Mouse (Mus musculus) lung, embryonic 14.5 days (tissue): ENCODE measurements around the gene Nsg1. TPM values are rescaled to one million over a fixed set of nuclear protein-coding genes. Genes with fewer than 3 reads are reported as not detected.

Experiments used
- ATAC-seq: fragments of 200-750 bp; cut with Nextera tagmentation; 2 replicates; pipeline ENCODE4 v1.8.0; 2017; ENCODE audit warnings: mild to moderate bottlenecking, moderate TSS enrichment, moderate library complexity; ENCODE audit not compliant: insufficient read depth
- DNase-seq: peaks from one replicate; pipeline ENCODE4 v3.0.0-alpha.2; 2015
- H3K27ac ChIP-seq: fragments of 300-500 bp; sonication (generic); 2 replicates; pipeline ENCODE4 v1.5.1; 2014; ENCODE audit warnings: low read depth, mild to moderate bottlenecking, moderate library complexity
- H3K27me3 ChIP-seq: fragments of 300-500 bp; sonication (generic); 2 replicates; pipeline ENCODE4 v1.6.1; 2014; ENCODE audit warnings: low read length, control low read depth; ENCODE audit not compliant: insufficient read depth
- H3K36me3 ChIP-seq: fragments of 300-500 bp; sonication (generic); 2 replicates; pipeline ENCODE4 v1.6.1; 2014; ENCODE audit warnings: control low read depth; ENCODE audit not compliant: insufficient read depth
- H3K4me1 ChIP-seq: fragments of 300-500 bp; sonication (generic); 2 replicates; pipeline ENCODE4 v1.6.1; 2014; ENCODE audit warnings: antibody characterized with exemption, control low read depth; ENCODE audit not compliant: insufficient read depth
- H3K4me2 ChIP-seq: fragments of 300-500 bp; sonication (generic); 2 replicates; pipeline ENCODE4 v1.6.1; 2014; ENCODE audit warnings: mild to moderate bottlenecking
- H3K4me3 ChIP-seq: fragments of 300-500 bp; sonication (generic); 2 replicates; pipeline ENCODE4 v1.5.1; 2014; ENCODE audit warnings: low read depth, low read length
- H3K9ac ChIP-seq: fragments of 300-500 bp; sonication (generic); 2 replicates; pipeline ENCODE4 v1.6.1; 2014
- H3K9me3 ChIP-seq: fragments of 300-500 bp; sonication (generic); 2 replicates; pipeline ENCODE4 v1.6.1; 2016; ENCODE audit warnings: low read depth, low read length, control low read depth
- CTCF ChIP-seq: IDR thresholded peaks from 2 replicates; pipeline ENCODE4 v1.5.1; 2016; ENCODE audit warnings: antibody characterized with exemption, low read depth
- WGBS: fragments of 180-500 bp; shearing (Covaris S2); extraction: QIAGEN DNeasy Blood & Tissue Kit; methylation state at CpG from one replicate; pipeline ENCODE4 v1.1.7; 2014; 5-methylcytosine and 5-hydroxymethylcytosine counted together
- polyA plus RNA-seq: library from polyadenylated mRNA; unstranded; fragments of >200 nt; fragmentation: Nextera tagmentation; extraction: Ambion mirVana; gene quantifications from 2 replicates; pipeline ENCODE4 v1.2.1, GENCODE M21; 2014

The Nsg1 gene
- polyA plus RNA-seq, 1 experiment from 2014 or later, result 18.2 TPM

DNA sequence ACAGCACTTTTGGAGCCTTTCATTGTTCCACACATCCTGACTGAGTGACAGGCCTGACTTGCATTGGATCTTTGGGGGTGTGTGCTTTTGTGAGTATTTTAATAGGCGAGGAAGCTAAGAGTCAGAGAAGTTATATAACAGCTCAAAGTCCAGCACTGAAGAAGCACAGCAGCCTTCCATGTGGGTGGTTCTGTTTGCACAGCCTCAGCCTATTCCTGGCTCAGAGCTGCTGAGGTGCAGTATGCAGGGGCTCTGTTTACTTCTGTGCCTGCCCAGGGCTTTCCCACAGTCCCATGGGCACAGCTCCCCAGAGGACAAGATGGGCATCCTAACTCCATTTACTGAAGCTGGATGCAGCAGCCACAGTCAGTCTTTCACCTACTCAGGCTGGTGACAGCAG, 42.7 kb downstream of the Nsg1 start:
- H3K27ac ChIP-seq, result no peak overlapping the region
- 88% methylated on average over 1 of the region's 1 CpGs for WGBS
- TF ChIP-seq CTCF, result no peak
- no peak overlapping the region for H3K4me2 ChIP-seq
- H3K9ac ChIP-seq, result no peak overlapping the region
- no peaks in the 10 kb centered on the region for H3K27me3 ChIP-seq
- no peak for DNase-seq
- H3K9me3 ChIP-seq, result no peaks in the 10 kb centered on the region
- no peaks in the 10 kb centered on the region for H3K4me1 ChIP-seq
- no peak overlapping the region for H3K4me3 ChIP-seq
- H3K36me3 ChIP-seq, result peaks cover 24% of the 10 kb centered on the region
- ATAC-seq, result no peak

DNA sequence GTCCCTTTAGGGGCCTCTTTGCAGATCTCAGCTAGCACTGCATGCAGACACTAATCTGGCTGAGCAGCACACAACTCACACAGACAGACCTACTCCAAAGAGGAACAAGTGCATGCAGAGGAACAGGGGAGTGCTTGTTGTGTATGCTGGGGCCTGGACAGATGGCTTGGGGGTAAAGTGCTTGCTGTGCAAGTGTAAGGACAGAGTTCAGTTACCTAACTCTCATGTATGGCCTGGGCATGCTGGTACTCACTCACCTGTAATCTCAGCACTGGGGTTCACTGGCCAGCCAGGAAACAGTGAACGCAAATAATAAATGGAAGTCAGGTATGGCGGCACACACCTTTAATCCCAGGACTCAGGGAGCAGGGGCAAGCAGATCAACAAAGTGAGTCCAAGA, 45.2 kb downstream of the Nsg1 start:
- Histone ChIP-seq H3K27ac (no peak overlapping the region), H3K4me2 (no peak overlapping the region), H3K9ac (no peak overlapping the region), H3K9me3 (no peaks in the 10 kb centered on the region), H3K4me1 (no peaks in the 10 kb centered on the region), H3K27me3 (no peaks in the 10 kb centered on the region), H3K4me3 (no peak overlapping the region), H3K36me3 (peaks cover 28% of the 10 kb centered on the region)
- no peak for ATAC-seq
- TF ChIP-seq CTCF, result no peak
- 92% methylated on average over 2 of the region's 2 CpGs for WGBS
- DNase-seq, result no peak

GRCm38 (mm10) chr5:38106807-38107206, 52.9 kb downstream of the Nsg1 start:
- no peaks in the 10 kb centered on the region for H3K4me1 ChIP-seq
- 88% methylated on average over 10 of the region's 10 CpGs for WGBS
- H3K36me3 ChIP-seq, result peaks cover 25% of the 10 kb centered on the region; the same call in 1 of the 2 replicates
- DNase-seq, result no peak
- no peak for TF ChIP-seq CTCF
- no peak overlapping the region for H3K4me2 ChIP-seq
- no peaks in the 10 kb centered on the region for H3K9me3 ChIP-seq
- H3K9ac ChIP-seq, result no peak overlapping the region
- no peak for ATAC-seq
- H3K27ac ChIP-seq, result no peak overlapping the region
- H3K27me3 ChIP-seq, result no peaks in the 10 kb centered on the region
- H3K4me3 ChIP-seq, result no peak overlapping the region

DNA sequence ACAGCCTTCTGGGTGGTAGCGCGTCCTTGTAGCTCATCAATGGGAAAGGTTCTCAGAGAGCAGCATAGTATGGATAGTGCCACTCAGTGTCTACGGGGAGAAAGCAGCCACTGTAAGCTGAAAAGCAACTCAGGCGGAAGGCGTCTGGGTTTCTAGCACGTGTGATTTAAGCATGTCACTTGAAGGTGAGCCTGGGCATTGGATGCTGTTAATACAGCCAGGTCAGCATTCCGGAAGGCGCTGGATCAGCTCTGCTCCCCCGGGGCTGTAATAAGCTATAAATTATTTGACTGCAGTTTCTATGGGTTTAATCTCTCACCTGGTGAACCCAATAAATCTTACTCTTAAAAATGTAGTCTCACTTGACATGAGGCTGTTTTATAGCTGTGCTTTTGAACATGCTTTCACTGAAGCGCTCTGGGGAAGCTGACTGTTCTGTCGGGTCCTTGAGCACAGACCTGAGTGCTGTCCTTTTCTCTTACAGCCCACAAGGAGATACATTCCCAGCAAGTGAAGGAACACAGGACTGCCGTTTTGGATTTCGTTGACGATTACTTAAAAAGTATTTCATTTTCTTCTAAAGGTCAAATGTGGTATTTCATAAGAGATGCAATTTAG, 53.5 kb downstream of the Nsg1 start:
- ATAC-seq (no peak), DNase-seq (no peak)
- Histone ChIP-seq H3K27me3 (no peaks in the 10 kb centered on the region), H3K9me3 (no peaks in the 10 kb centered on the region), H3K36me3 (peaks cover 25% of the 10 kb centered on the region; the same call in 1 of the 2 replicates), H3K27ac (no peak overlapping the region), H3K4me3 (no peak overlapping the region), H3K9ac (no peak overlapping the region), H3K4me2 (no peak overlapping the region), H3K4me1 (no peaks in the 10 kb centered on the region)
- 86% methylated on average over 14 of the region's 14 CpGs for whole genome bisulfite sequencing
- TF ChIP-seq CTCF, result no peak

GRCm38 (mm10) chr5:38102945-38103344, 56.8 kb downstream of the Nsg1 start:
- H3K4me1 ChIP-seq, result no peaks in the 10 kb centered on the region

DNA sequence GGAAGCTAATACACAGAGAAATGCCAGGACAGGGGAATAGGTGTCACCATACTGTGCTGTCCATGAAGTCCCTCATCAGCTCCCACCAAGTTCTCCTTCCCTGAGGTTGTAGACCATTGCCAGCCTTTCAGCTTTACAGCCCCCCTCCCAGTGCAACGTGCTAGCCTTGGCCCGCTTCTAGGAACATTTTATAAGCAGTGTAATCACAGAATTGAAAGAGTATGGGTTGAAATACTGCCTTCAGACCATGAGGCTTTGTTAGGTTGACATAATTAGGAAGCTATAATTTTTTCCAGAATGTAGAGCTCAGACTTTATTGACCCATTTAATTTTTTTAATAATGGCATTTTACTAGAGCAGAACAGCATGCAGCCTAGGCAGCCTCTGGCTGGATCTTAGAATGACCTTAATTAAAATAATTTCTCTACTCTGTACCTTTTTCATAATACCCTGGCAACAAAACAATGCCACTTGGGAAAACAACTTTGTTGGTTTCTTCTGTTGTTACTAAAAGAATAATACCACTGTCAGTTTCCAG, 60.5 kb downstream of the Nsg1 start:
- H3K9me3 ChIP-seq, result no peaks in the 10 kb centered on the region
- H3K27me3 ChIP-seq, result no peaks in the 10 kb centered on the region
- DNase-seq (no peak), ATAC-seq (no peak)
- no peak overlapping the region for H3K4me2 ChIP-seq
- TF ChIP-seq CTCF, result no peak
- no peak overlapping the region for H3K4me3 ChIP-seq
- WGBS, result 92% methylated on average over 2 of the region's 2 CpGs
- no peaks in the 10 kb centered on the region for H3K36me3 ChIP-seq
- H3K27ac ChIP-seq, result no peak overlapping the region
- no peak overlapping the region for H3K9ac ChIP-seq
- H3K4me1 ChIP-seq, result no peaks in the 10 kb centered on the region

More at GRCm38 (mm10) chr5:38102945-38103344, 56.8 kb downstream of the Nsg1 start:
- Histone ChIP-seq H3K4me2 (no peak overlapping the region), H3K9me3 (no peaks in the 10 kb centered on the region), H3K36me3 (peaks cover 18% of the 10 kb centered on the region; the same call in 1 of the 2 replicates), H3K27ac (no peak overlapping the region), H3K27me3 (no peaks in the 10 kb centered on the region), H3K4me3 (no peak overlapping the region), H3K9ac (no peak overlapping the region)
- DNase-seq (no peak), ATAC-seq (no peak)
- no peak for TF ChIP-seq CTCF
- WGBS, result 86% methylated on average over 2 of the region's 2 CpGs

DNA sequence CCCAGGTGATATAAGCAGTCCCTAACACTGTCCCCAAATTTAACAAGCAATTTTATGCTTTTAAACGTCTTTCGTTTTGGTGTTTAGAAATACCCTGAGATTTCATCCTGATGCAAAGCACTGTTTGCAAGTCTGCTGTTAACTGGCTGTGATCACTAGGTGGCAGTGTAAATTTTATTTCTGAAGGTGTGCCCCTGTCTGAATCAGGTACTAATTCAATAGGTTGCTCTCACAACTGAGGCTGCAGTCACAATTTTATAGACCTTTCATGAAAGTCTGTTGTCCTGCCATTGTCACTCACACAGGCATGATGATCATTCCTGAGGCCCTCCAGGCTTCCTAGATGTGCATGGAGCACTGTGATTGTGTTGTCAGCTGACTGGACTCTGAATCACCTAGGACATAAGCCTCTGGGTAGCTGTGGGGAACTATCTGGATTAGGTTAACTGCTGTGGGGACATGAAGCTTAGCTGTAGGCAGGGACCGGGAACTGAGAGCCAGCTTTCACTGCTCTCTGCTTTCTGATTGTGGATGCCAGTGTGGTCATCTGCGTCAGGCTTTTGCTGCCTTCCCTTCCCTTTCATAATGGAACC, 62.1 kb downstream of the Nsg1 start:
- Histone ChIP-seq H3K4me1 (no peaks in the 10 kb centered on the region), H3K9ac (no peak overlapping the region), H3K4me2 (no peak overlapping the region), H3K4me3 (no peak overlapping the region), H3K27ac (no peak overlapping the region), H3K36me3 (no peaks in the 10 kb centered on the region), H3K27me3 (no peaks in the 10 kb centered on the region), H3K9me3 (no peaks in the 10 kb centered on the region)
- peak; percentile 44 for TF ChIP-seq CTCF
- no peak for ATAC-seq
- WGBS, result 67% methylated on average over 4 of the region's 4 CpGs
- DNase-seq, result peak; percentile 57
